Mouse (Mus musculus) kidney, adult 11 months (tissue): Measurements from ENCODE around the gene Tmem237.

Source experiments
- DNase-seq: peaks from one replicate; pipeline ENCODE4 v3.0.0; 2022

Tmem237 gene

GRCm38 (mm10) chr1:59094705-59095104 lies 25.5 kb downstream of the Tmem237 start, which contains the start of gene C2cd6:
Gene C2cd6, minus strand, starts transcription at chr1:59094900.
- DNase-seq: no peak

- peak; percentile 15 for DNase-seq
These were observed 49.3 kb downstream of the Tmem237 start for GRCm38 (mm10) chr1:59070867-59071266.

- peak; percentile 24 for DNase-seq
These were observed 52.2 kb downstream of the Tmem237 start for GRCm38 (mm10) chr1:59067976-59068375.

GRCm38 (mm10) chr1:59063697-59064096 lies 56.5 kb downstream of the Tmem237 start:
- no peak for DNase-seq

- peak; percentile 37 for DNase-seq
These were observed 63.3 kb downstream of the Tmem237 start for GRCm38 (mm10) chr1:59056955-59057354.

GRCm38 (mm10) chr1:59051306-59051705 lies 68.9 kb downstream of the Tmem237 start:
- DNase-seq: no peak
